Mouse (Mus musculus) testis, adult 10 weeks (tissue): ENCODE measurements around the gene Tufm. TPM values are rescaled to one million over a fixed set of nuclear protein-coding genes. Genes with fewer than 3 reads are reported as not detected.

Experiments used
- polyA plus RNA-seq: library from polyadenylated mRNA; stranded (reverse); fragments of 350-450 nt; fragmentation: Illumina TruSeq; extraction: RNeasy Lipid Tissue Mini Kit (QIAGEN cat#74804); gene quantifications from one replicate; pipeline ENCODE4 v1.2.3, GENCODE M21; 2014; ENCODE audit warnings: low read depth, low replicate concordance

Tufm gene
- polyA plus RNA-seq, result 2.5 TPM

DNA sequence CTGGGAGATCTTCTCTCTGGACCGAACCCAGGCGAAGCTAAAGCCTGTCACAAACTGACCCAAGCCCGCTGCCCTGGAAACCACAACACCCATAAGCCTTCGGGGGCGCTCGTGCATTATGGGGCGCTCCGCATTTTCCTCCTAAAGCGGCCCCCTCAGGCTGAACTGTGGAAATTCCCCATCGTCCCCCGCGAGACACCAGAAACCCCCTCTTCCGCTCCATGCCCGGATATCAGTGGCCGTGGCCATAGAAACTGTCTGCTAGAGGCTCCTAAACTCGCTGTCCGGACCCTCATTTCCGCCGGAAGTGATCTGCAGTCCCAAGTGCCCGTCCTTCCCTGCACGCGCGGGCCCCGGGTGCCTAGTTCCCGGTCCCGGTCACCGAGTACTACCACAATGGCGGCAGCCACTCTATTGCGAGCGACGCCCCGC lies at the start of gene Tufm:
TSS of gene Tufm (plus strand) at position 310 of the 432 bp plus-strand sequence.

DNA sequence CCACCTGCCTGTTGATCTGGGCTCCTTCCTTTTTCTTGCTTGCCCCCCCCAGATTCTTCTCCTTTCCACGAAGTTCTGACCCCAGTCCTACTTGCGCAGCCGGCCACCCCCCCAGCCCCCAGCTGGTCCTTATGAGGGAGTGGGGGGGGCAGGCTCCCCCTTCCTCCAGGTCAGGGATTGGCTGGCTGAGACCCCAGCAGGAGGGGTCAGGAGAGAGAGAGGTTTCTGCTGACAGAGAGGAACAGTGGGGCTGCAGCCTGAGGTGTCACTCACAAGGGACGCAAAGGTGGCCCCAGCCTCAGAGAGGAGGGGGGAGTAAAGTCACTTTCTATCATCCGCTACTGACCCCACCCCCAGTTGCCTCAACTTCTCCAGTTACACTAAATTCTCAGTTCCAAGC lies 24.2 kb upstream of the Tufm start, which contains the start of gene Atp2a1:
TSS of gene Atp2a1 (minus strand) at position 105 of the 400 bp plus-strand sequence.

DNA sequence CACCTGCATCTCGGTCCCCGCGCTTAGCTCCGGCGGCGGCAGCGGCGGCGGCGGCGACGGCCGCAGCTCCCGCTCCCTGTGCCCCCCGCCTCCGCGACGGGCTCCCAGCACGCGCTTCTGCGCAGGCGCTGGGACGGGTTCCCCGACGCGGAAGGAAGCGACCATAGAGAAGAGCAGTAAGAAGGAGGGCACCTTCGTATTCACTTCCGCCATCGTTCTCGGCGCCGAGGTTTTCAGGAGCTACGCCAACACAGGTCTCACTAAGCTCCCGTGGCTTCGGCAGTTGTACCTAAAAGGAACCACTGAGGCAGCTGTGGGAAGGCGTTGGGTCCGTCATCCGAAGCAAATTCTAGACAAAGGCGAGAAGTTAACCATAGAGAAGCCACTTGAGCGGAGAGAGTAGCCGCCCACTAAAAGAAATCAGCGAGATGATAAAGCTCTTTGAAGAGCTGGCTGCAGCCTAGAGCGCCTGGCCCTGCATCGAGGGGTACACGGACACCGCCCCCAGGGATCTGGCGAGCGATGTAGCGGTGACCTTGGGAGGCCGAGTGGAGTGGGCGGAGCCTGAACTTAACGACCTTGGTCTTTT lies 12.1 kb upstream of the Tufm start, which contains the start of gene Sh2b1:
TSS of gene Sh2b1 (minus strand) at position 432 of the 589 bp plus-strand sequence.

DNA sequence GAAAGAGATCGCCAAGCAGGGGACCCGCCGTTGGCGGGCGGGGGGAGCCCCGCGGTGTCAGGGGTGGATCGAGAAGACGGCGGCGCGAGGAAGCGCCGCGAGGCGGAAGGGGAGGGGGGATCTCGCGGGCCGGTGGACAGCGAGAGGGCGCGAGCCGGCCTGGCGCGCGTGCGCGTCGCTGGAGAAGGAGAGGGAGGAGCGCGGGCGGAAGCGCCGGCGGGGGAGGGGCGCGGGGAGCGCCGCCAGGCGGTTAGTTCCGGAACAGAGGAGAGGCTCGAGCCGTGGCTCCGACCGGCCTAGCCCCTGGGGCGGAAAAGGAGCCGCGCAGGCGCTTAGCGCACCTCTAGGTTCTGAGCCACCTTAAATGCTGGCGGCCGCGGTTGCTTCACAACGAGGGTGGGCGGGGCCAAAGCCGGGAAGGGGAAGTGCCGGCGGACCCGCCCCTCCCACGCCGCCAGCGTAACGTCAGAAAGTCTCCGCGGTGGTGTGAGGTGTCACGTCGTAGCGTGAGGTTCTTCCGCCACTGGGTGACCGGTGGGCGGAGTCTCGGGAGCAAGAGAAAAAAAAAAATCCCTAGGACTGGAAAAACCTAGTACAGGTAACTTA lies 16.2 kb downstream of the Tufm start, which contains the start of gene Atxn2l:
TSS of gene Atxn2l (minus strand) at position 165 of the 606 bp plus-strand sequence.

Other genes with a start within 250 kb of the Tufm start
- 2.2 TPM for gene Sbk1, start 214.7 kb upstream of the Tufm start, polyA plus RNA-seq
- not detected for gene Lat, start 117.8 kb upstream of the Tufm start, polyA plus RNA-seq
- gene Spns1, start 109.9 kb upstream of the Tufm start, polyA plus RNA-seq, result 0.55 TPM
- gene Nfatc2ip, start 90.6 kb upstream of the Tufm start, polyA plus RNA-seq, result 42.2 TPM
- 0.39 TPM for gene Cd19, start 72.5 kb upstream of the Tufm start, polyA plus RNA-seq
- 0.59 TPM for gene Rabep2, start 58.6 kb upstream of the Tufm start, polyA plus RNA-seq
- gene Atp2a1, start 24.3 kb upstream of the Tufm start, polyA plus RNA-seq, result not detected
- gene Sh2b1, start 11.9 kb upstream of the Tufm start, polyA plus RNA-seq, result 1.2 TPM
- gene Atxn2l, start 16.1 kb downstream of the Tufm start, polyA plus RNA-seq, result 218 TPM
- gene Eif3c, start 79.0 kb downstream of the Tufm start, polyA plus RNA-seq, result 352 TPM
- gene Apobr, start 97.6 kb downstream of the Tufm start, polyA plus RNA-seq, result not detected
- 1.8 TPM for gene Cln3, start 98.5 kb downstream of the Tufm start, polyA plus RNA-seq
- gene Il27, start 107.6 kb downstream of the Tufm start, polyA plus RNA-seq, result not detected
- gene Nupr1, start 143.5 kb downstream of the Tufm start, polyA plus RNA-seq, result 0.38 TPM
- gene Sgf29, start 161.9 kb downstream of the Tufm start, polyA plus RNA-seq, result 38.3 TPM
- gene Sult1a1, start 189.1 kb downstream of the Tufm start, polyA plus RNA-seq, result 17.4 TPM
- 0.11 TPM for gene Bola2, start 208.0 kb downstream of the Tufm start, polyA plus RNA-seq
- gene Slx1b, start 208.4 kb downstream of the Tufm start, polyA plus RNA-seq, result 0.78 TPM
- not detected for gene Coro1a, start 220.4 kb downstream of the Tufm start, polyA plus RNA-seq